Mouse (Mus musculus) left cerebral cortex, adult 2 months (tissue): Measurements from ENCODE around the gene Gm44511. TPM values are rescaled to one million over a fixed set of nuclear protein-coding genes. Genes with fewer than 3 reads are reported as not detected.
"Not testable (repeated sequence)": the region's sequence is repeated elsewhere in the genome, so short reads cannot be mapped to it uniquely, and the experiment has no call there.

Experiments
- DNase-seq, 2 experiments: peaks; one replicate each; pipeline ENCODE4 v3.0.0; 2021 to 2022; ENCODE audit warnings: low spot score in 2 of 2, mixed read lengths in 1 of 2; ENCODE audit errors: extremely low spot score in 1 of 2
- H3K27ac ChIP-seq: fragments of 200-600 bp; 2 replicates; pipeline ENCODE4 v1.8.1; 2022
- H3K4me3 ChIP-seq: fragments of 200-600 bp; 2 replicates; pipeline ENCODE4 v1.8.1; 2022
- CTCF ChIP-seq: fragments of 200-600 bp; IDR thresholded peaks from 2 replicates; pipeline ENCODE4 v1.8.1; 2022; ENCODE audit warnings: antibody characterized with exemption, mild to moderate bottlenecking, moderate library complexity
- intact Hi-C: fragments of 180-260 bp; cut with DNase I; formaldehyde crosslinking; loops from one replicate; pipeline ENCODE4 v1.15.1; 2025
- total RNA-seq, 2 experiments: library from RNA; stranded (reverse); gene quantifications; 2 replicates each; pipeline ENCODE4 v1.2.3; 2021

Gene Gm44511
- total RNA-seq, 2 experiments from 2014 or later, result not detected

- Histone ChIP-seq H3K27ac (no peak overlapping the region), H3K4me3 (peak overlapping the region; percentile 72)
- TF ChIP-seq CTCF, result no peak
- DNase-seq, result no peak
- intact Hi-C loops, result no loop called here
Measured at GRCm38 (mm10) chr6:128797936-128798771, 28.0 kb downstream of the Gm44511 start.

GRCm38 (mm10) chr6:128797185-128797905, 28.8 kb downstream of the Gm44511 start:
- H3K4me3 ChIP-seq, result peak overlapping the region; percentile 72
- TF ChIP-seq CTCF, result no peak
- no peak overlapping the region for H3K27ac ChIP-seq
- intact Hi-C loops, result no loop called here
- DNase-seq, result no peak

- Histone ChIP-seq H3K27ac (no peak overlapping the region), H3K4me3 (no peak overlapping the region)
- DNase-seq, result no peak
- intact Hi-C loops, result no loop called here
- no peak for TF ChIP-seq CTCF
Measured at GRCm38 (mm10) chr6:128796321-128796955, 29.7 kb downstream of the Gm44511 start.

GRCm38 (mm10) chr6:128793734-128794133, 32.4 kb downstream of the Gm44511 start:
- no peak for DNase-seq
- no peak for TF ChIP-seq CTCF
- intact Hi-C loops, result no loop called here
- H3K4me3 ChIP-seq, result no peak overlapping the region
- H3K27ac ChIP-seq, result no peak overlapping the region

GRCm38 (mm10) chr6:128790491-128790994, 35.6 kb downstream of the Gm44511 start:
- not testable (repeated sequence) for H3K4me3 ChIP-seq, DNase-seq, H3K27ac ChIP-seq
- intact Hi-C loops, result loop anchor here (2.0 kb wide), 1 partner anchor 166 kb away; no protein-coding TSS in a partner anchor

GRCm38 (mm10) chr6:128789115-128789514, 37.0 kb downstream of the Gm44511 start, which contains the start of gene Klrb1c:
Klrb1c (minus strand) TSS chr6:128789215.
- Histone ChIP-seq H3K27ac (no peak within 1 kb of the TSS), H3K4me3 (no peak within 1 kb of the TSS)
- no peak for TF ChIP-seq CTCF
- no peak for DNase-seq
- intact Hi-C loops, result no loop called here

- no peak overlapping the region for H3K4me3 ChIP-seq
- DNase-seq, result no peak
- intact Hi-C loops, result no loop called here
- no peak overlapping the region for H3K27ac ChIP-seq
- no peak for TF ChIP-seq CTCF
Measured at GRCm38 (mm10) chr6:128788517-128788916, 37.6 kb downstream of the Gm44511 start.

GRCm38 (mm10) chr6:128786396-128786795, 39.7 kb downstream of the Gm44511 start:
- H3K4me3 ChIP-seq, intact Hi-C loops, DNase-seq, H3K27ac ChIP-seq: not testable (repeated sequence)

- no peak for DNase-seq
- intact Hi-C loops, result no loop called here
Measured at GRCm38 (mm10) chr6:128769481-128770253, 56.4 kb downstream of the Gm44511 start.

GRCm38 (mm10) chr6:128768047-128768446, 58.1 kb downstream of the Gm44511 start:
- no peak for DNase-seq
- Histone ChIP-seq H3K27ac (no peak overlapping the region), H3K4me3 (no peak overlapping the region)
- intact Hi-C loops, result no loop called here
- no peak for TF ChIP-seq CTCF

More at GRCm38 (mm10) chr6:128769481-128770253, 56.4 kb downstream of the Gm44511 start:
- no peak for TF ChIP-seq CTCF
- no peak overlapping the region for H3K4me3 ChIP-seq
- no peak overlapping the region for H3K27ac ChIP-seq
